Mouse (Mus musculus): Measurements from ENCODE around the gene Taok2.

Gene Taok2

DNA sequence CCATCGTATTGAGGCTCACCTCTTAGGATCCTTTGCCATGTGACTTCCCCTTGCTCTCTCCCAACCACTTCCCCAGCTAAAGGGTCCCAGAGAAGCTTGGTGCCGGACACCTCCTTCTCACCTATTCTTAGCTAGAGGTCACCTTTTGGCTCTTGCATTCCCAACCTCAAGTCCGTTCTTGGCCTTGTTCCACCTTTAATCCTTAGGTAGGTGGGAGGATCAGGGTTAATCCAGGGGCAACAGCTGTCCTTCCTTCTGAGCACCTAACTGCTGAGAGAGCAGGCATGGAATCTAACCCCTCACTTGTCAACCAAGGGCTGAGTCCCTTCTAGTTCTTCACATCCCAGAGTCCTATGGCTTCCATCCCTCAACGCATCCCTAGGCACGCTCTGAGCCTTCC lies 58.6 kb downstream of the Taok2 start:
- DNase-seq (ENCODE audit: low read depth) = no peak

GRCm38 (mm10) chr7:126825403-126825802 lies 59.1 kb downstream of the Taok2 start:
- DNase-seq (ENCODE audit: low read depth) = no peak

- DNase-seq (ENCODE audit: low read depth) = no peak
Measured at GRCm38 (mm10) chr7:126823940-126824339, 60.6 kb downstream of the Taok2 start.

DNA sequence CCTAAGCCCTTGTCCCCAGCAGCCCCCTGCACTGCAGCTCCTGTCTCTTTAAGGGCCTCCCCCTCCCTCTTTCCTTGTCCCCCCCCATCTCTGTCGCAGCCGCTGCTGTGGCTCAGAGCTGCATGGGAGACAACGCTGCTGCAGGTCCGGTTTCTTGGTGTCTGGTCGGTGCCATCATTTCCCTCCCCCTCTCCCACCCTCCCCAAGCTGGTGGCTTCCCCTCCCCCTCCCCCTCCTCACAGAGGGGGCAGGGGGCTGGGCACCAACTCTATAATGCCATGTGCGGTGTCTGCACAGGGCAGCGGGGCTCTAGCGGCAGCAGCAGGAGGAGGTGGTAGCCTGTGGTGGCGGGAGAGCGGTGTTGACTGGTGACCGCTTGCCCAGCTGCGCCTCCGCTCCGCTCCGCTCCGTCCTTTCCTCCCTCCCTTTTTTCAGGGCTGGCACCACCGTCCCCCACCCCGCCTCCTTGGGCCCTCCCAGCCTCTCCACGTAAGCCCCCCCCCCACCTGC lies 61.2 kb downstream of the Taok2 start:
- DNase-seq (ENCODE audit: low read depth) = no peak

- DNase-seq (ENCODE audit: low read depth) = no peak
Measured at GRCm38 (mm10) chr7:126822741-126823140, 61.8 kb downstream of the Taok2 start.

DNA sequence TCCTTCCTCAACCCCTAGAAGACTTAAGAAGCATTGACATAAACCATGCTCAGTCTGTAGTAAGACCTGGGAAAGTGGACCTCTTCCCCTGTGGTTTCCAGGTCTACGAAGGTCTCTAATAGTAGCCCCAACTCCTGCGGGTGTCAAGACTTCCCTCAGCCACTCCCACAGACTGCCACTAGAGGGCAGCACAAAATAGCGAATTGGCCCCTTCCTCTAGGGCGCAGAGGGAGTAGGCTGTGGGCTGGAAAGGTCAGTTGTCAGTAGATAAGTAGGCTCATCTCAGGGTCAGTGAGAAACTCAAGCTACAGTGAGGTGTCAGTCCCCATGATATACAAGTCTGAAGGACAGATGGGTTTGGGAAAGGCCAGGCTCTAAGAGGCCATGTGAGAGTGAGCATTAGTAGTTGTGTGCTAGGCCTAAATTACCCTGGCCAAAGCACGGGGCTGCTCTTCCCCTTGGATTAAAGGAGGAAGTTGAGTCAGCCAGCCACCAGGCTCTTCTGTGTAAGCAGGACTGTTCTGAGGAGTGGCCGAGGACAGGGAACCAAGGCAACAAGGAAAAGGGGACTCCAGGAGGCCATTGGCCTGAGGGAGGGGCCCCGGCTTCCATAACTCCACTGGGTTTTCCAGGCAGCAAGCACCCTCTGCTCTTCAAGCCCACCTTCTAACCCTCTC lies 62.5 kb downstream of the Taok2 start:
- DNase-seq (ENCODE audit: low read depth) = peak; percentile 89

DNA sequence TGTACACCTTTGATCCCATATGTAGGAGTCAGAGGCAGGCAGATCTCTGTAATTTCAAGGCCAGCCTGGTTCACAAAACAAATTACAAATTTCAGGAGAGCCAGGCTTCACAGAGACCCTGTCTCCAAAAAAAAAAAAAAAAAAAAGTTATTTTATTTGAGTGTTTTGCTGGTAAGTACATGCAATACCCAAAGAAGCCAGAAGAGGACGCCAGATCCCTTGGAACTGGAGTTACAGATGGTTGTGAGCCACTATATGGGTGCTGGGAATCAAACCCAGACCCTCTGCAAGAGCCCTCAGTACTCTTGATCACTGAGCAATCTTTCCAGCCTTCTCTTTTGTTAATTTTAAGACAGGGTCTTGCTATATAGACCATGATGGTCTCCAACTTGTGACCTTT lies 65.7 kb downstream of the Taok2 start:
- no peak for DNase-seq (ENCODE audit: low read depth)

- no peak for DNase-seq (ENCODE audit: low read depth)
Measured at GRCm38 (mm10) chr7:126817595-126817994, 66.9 kb downstream of the Taok2 start.

DNA sequence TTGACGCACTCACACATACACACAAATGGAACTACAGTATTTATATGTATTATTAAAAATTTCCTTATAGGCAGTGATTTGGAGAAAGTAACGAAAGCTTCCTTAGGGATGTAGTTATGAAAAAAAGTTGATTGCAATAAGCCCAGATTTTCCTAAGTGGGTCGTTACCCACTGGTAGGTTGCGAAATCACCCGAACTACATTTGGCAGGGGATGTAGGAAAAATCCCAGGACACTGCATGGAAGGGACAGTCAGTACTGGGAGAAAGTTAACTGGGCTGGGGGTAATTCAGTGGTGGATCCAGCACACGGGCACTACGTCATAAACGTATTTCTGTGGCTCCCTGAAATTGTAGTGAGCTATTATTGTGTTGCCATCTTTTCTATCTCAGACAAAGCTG lies 68.0 kb downstream of the Taok2 start:
- no peak for DNase-seq (ENCODE audit: low read depth)

DNA sequence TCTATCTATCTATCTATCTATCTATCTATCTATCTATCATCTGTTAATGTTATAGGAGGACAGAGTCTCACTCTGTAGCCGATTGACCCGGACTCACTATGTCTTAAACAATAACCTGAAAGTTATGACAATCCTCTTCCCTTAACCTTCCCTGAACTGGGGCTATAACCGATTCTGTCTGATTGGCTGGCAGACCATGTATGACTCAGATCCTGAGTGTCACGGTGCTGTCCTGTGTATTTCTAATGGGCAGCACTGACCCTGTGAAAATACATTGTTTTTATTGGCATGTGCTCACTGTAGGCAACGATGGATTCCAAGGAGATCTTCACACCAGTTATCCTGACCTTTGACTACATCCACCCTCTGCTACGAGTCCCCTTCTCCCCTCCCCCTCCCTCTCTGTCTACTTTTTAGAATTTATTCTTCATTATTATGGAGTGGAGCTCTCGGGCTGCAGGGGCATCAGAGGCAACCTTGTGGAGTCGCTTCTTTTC lies 68.7 kb downstream of the Taok2 start:
- no peak for DNase-seq (ENCODE audit: low read depth)

Data from naive thymus-derived CD4-positive, alpha-beta T cell, adult 2 months (primary cell).